Mouse (Mus musculus) E14TG2a.4 (cell line): ENCODE measurements around the gene Ceacam19.

Source experiments
- H3K27me3 ChIP-seq: 2 replicates; pipeline ENCODE4 v1.6.1; 2014; ENCODE audit warnings: low read length, control low read depth; ENCODE audit not compliant: insufficient read depth
- H3K36me3 ChIP-seq: 2 replicates; pipeline ENCODE4 v1.6.1; 2014; ENCODE audit warnings: low read length, control low read depth; ENCODE audit not compliant: insufficient read depth
- H3K4me1 ChIP-seq: replicated peaks from 2 replicates; pipeline ENCODE4 v1.6.1; 2014; ENCODE audit warnings: low read depth, low read length, control low read depth
- H3K4me3 ChIP-seq: replicated peaks from 2 replicates; pipeline ENCODE4 v1.5.1; 2014; ENCODE audit warnings: mild to moderate bottlenecking, low read length
- H3K9me3 ChIP-seq: 2 replicates; pipeline ENCODE4 v1.6.1; 2014; ENCODE audit warnings: low read length, control low read depth
- CTCF ChIP-seq: conservative IDR thresholded peaks from 2 replicates; pipeline ENCODE4 v1.5.1; 2014; ENCODE audit warnings: low read length
- NANOG ChIP-seq: IDR thresholded peaks from 2 replicates; pipeline ENCODE4 v1.6.1; 2014; ENCODE audit warnings: borderline replicate concordance, low read length, mixed read lengths
- POU5F1 ChIP-seq: IDR thresholded peaks from 2 replicates; pipeline ENCODE4 v1.6.1; 2014; ENCODE audit warnings: low read length, borderline replicate concordance

The Ceacam19 gene

GRCm38 (mm10) chr7:19911695-19912524 is 24.1 kb upstream of the Ceacam19 start:
- Histone ChIP-seq H3K36me3 (peaks cover 87% of the 10 kb centered on the region), H3K9me3 (peaks cover 14% of the 10 kb centered on the region), H3K4me1 (peaks cover 48% of the 10 kb centered on the region), H3K27me3 (no peaks in the 10 kb centered on the region), H3K4me3 (no peak overlapping the region)
- no peak for TF ChIP-seq POU5F1
- no peak for TF ChIP-seq NANOG
- TF ChIP-seq CTCF = no peak

- peaks cover 85% of the 10 kb centered on the region for H3K36me3 ChIP-seq
- H3K4me3 ChIP-seq = no peak overlapping the region
- H3K27me3 ChIP-seq = no peaks in the 10 kb centered on the region
- TF ChIP-seq CTCF = no peak
- no peak for TF ChIP-seq POU5F1
- no peak for TF ChIP-seq NANOG
- peaks cover 42% of the 10 kb centered on the region for H3K4me1 ChIP-seq
- H3K9me3 ChIP-seq = peaks cover 14% of the 10 kb centered on the region
Measured at GRCm38 (mm10) chr7:19911292-19911658, 23.5 kb upstream of the Ceacam19 start.

GRCm38 (mm10) chr7:19910421-19911291 is 22.9 kb upstream of the Ceacam19 start:
- TF ChIP-seq NANOG = no peak
- peak; percentile 80 for TF ChIP-seq CTCF
- no peaks in the 10 kb centered on the region for H3K27me3 ChIP-seq
- H3K9me3 ChIP-seq = peaks cover 14% of the 10 kb centered on the region

GRCm38 (mm10) chr7:19889881-19890280 is 2.1 kb upstream of the Ceacam19 start:
- H3K27me3 ChIP-seq = peaks cover 5% of the 10 kb centered on the region; the same call in 1 of the 2 replicates
- peaks cover 8% of the 10 kb centered on the region for H3K4me1 ChIP-seq
- H3K36me3 ChIP-seq = no peaks in the 10 kb centered on the region
- no peak overlapping the region for H3K4me3 ChIP-seq
- H3K9me3 ChIP-seq = peaks cover 15% of the 10 kb centered on the region
- no peak for TF ChIP-seq NANOG
- TF ChIP-seq CTCF = peak; percentile 87

More at GRCm38 (mm10) chr7:19910421-19911291, 22.9 kb upstream of the Ceacam19 start:
- Histone ChIP-seq H3K36me3 (peaks cover 80% of the 10 kb centered on the region), H3K4me1 (peaks cover 37% of the 10 kb centered on the region), H3K4me3 (no peak overlapping the region)

GRCm38 (mm10) chr7:19880754-19881153 is 7.0 kb downstream of the Ceacam19 start:
- 0 out of 2 replicates have a peak, but pooled peaks cover 3% of the 10 kb centered on the region for H3K27me3 ChIP-seq
- H3K4me1 ChIP-seq = peaks cover 18% of the 10 kb centered on the region
- TF ChIP-seq CTCF (peak; percentile 32), POU5F1 (no peak)
- H3K36me3 ChIP-seq = no peaks in the 10 kb centered on the region
- H3K4me3 ChIP-seq = no peak overlapping the region
- peaks cover 5% of the 10 kb centered on the region for H3K9me3 ChIP-seq

- H3K4me1 ChIP-seq = peaks cover 31% of the 10 kb centered on the region
- no peak for TF ChIP-seq NANOG
- TF ChIP-seq POU5F1 = no peak
- TF ChIP-seq CTCF = no peak
- no peak overlapping the region for H3K4me3 ChIP-seq
- H3K36me3 ChIP-seq = no peaks in the 10 kb centered on the region
- no peaks in the 10 kb centered on the region for H3K9me3 ChIP-seq
- no peaks in the 10 kb centered on the region for H3K27me3 ChIP-seq
Measured at GRCm38 (mm10) chr7:19876781-19877425, 10.9 kb downstream of the Ceacam19 start.

- Histone ChIP-seq H3K4me1 (peaks cover 39% of the 10 kb centered on the region), H3K36me3 (no peaks in the 10 kb centered on the region)
Measured at GRCm38 (mm10) chr7:19875948-19876682, 11.7 kb downstream of the Ceacam19 start.

More at GRCm38 (mm10) chr7:19875948-19876682, 11.7 kb downstream of the Ceacam19 start:
- H3K9me3 ChIP-seq = no peaks in the 10 kb centered on the region
- H3K4me3 ChIP-seq = no peak overlapping the region
- TF ChIP-seq NANOG = no peak
- TF ChIP-seq CTCF = peak; percentile 94
- H3K27me3 ChIP-seq = no peaks in the 10 kb centered on the region
